Mouse (Mus musculus) kidney, postnatal 0 days (tissue): ENCODE measurements around the gene Lrrfip1. TPM values are rescaled to one million over a fixed set of nuclear protein-coding genes. Genes with fewer than 3 reads are reported as not detected.

Experiments
- ATAC-seq: fragments of 200-750 bp; cut with Nextera tagmentation; replicated peaks from 2 replicates; pipeline ENCODE4 v1.8.0; 2017; ENCODE audit warnings: low read depth, moderate number of reproducible peaks, moderate TSS enrichment, moderate library complexity; ENCODE audit not compliant: low FRiP score
- DNase-seq: peaks from one replicate; pipeline ENCODE4 v3.0.0-alpha.2; 2016; ENCODE audit warnings: low spot score
- H3K27ac ChIP-seq: fragments of 300-500 bp; sonication (generic); 2 replicates; pipeline ENCODE4 v1.5.1; 2014; ENCODE audit warnings: mild to moderate bottlenecking
- H3K27me3 ChIP-seq: fragments of 300-500 bp; sonication (generic); 2 replicates; pipeline ENCODE4 v1.6.1; 2014; ENCODE audit warnings: low read length, mixed read lengths; ENCODE audit not compliant: insufficient read depth
- H3K36me3 ChIP-seq: fragments of 300-500 bp; sonication (generic); 2 replicates; pipeline ENCODE4 v1.6.1; 2014; ENCODE audit warnings: low read length, mixed read lengths; ENCODE audit not compliant: insufficient read depth
- H3K4me1 ChIP-seq: fragments of 300-500 bp; sonication (generic); replicated peaks from 2 replicates; pipeline ENCODE4 v1.6.1; 2014; ENCODE audit warnings: antibody characterized with exemption, low read length, mixed read lengths; ENCODE audit not compliant: insufficient read depth
- H3K4me2 ChIP-seq: fragments of 300-500 bp; sonication (generic); 2 replicates; pipeline ENCODE4 v1.6.1; 2014; ENCODE audit warnings: mild to moderate bottlenecking, low read length, moderate library complexity, mixed read lengths
- H3K4me3 ChIP-seq: fragments of 300-500 bp; sonication (generic); replicated peaks from 2 replicates; pipeline ENCODE4 v1.5.1; 2014; ENCODE audit warnings: low read depth, low read length
- H3K9ac ChIP-seq: fragments of 300-500 bp; sonication (generic); 2 replicates; pipeline ENCODE4 v1.6.1; 2014; ENCODE audit warnings: low read depth, low read length
- H3K9me3 ChIP-seq: fragments of 300-500 bp; sonication (generic); replicated peaks from 2 replicates; pipeline ENCODE4 v1.6.1; 2016; ENCODE audit warnings: low read length, inconsistent platforms, mixed read lengths
- CTCF ChIP-seq: IDR thresholded peaks from 2 replicates; pipeline ENCODE4 v1.5.1; 2016; ENCODE audit warnings: antibody characterized with exemption, low read depth, mild to moderate bottlenecking, moderate library complexity
- WGBS: fragments of 180-500 bp; shearing (Covaris S2); extraction: QIAGEN DNeasy Blood & Tissue Kit; methylation state at CpG from one replicate; pipeline ENCODE4 v1.1.7; 2014; 5-methylcytosine and 5-hydroxymethylcytosine counted together
- polyA plus RNA-seq: library from polyadenylated mRNA; unstranded; fragments of >200 nt; fragmentation: Nextera tagmentation; extraction: Ambion mirVana; gene quantifications from 2 replicates; pipeline ENCODE4 v1.2.1, GENCODE M21; 2015

Gene Lrrfip1
- polyA plus RNA-seq, 1 experiment from 2014 or later: 46.3 TPM

- Histone ChIP-seq H3K9ac (no peak overlapping the region), H3K27ac (no peak overlapping the region), H3K36me3 (no peaks in the 10 kb centered on the region), H3K4me1 (0 out of 2 replicates have a peak, but pooled peaks cover 7% of the 10 kb centered on the region), H3K9me3 (no peaks in the 10 kb centered on the region), H3K4me3 (no peak overlapping the region), H3K4me2 (no peak overlapping the region), H3K27me3 (no peaks in the 10 kb centered on the region)
- TF ChIP-seq CTCF: no peak
- DNase-seq (no peak), ATAC-seq (no peak)
- WGBS: 87% methylated on average over 5 of the region's 5 CpGs
These were observed 88.2 kb downstream of the Lrrfip1 start for GRCm38 (mm10) chr1:91086748-91087147.

DNA sequence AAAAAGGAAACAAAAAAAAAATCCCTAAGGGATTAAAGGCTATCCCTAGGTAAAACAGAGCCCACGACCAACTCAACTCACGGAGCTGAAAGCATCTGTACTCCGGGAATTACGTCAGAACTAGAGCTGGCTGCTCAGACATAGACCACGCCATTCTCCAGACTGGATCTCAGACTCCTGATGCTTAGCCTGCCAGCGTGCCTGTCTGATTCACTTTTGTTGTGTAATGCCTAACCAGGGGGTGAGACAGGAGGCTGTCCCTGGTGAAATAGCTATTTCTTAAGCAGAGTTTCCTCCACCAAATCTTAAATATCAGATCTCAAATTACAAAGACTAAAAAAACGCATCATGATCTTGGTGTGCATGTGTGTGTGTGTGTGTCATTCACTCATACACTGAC lies 89.5 kb downstream of the Lrrfip1 start:
- Histone ChIP-seq H3K9me3 (no peaks in the 10 kb centered on the region), H3K36me3 (no peaks in the 10 kb centered on the region), H3K4me1 (0 out of 2 replicates have a peak, but pooled peaks cover 7% of the 10 kb centered on the region), H3K4me2 (no peak overlapping the region), H3K4me3 (no peak overlapping the region), H3K27me3 (no peaks in the 10 kb centered on the region), H3K27ac (0 out of 2 replicates have a peak overlapping the region, but pooled peaks have one; percentile 25), H3K9ac (no peak overlapping the region)
- WGBS: 82% methylated on average over 7 of the region's 7 CpGs
- TF ChIP-seq CTCF: no peak
- DNase-seq: no peak
- ATAC-seq: no peak

DNA sequence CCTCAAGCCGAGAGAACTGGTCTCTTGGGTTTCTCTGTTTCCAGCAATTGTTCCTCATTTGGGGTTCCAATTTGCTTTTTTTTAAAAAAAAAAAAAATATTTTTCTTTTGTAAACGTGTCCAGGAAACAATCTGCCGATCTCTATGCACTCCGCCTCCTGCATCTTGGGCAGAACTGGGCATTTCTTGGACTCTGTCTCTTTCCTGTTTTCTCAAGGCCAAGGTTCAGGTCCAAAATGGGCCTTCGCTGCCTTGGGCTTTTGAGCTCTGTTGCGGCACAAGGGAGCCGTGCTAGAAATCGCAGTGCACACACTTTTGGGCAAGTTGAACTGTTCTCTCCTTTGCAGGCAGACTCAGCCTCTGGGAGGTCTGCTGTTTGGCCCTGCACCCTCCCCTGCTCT lies 90.4 kb downstream of the Lrrfip1 start:
- Histone ChIP-seq H3K36me3 (no peaks in the 10 kb centered on the region), H3K4me1 (0 out of 2 replicates have a peak, but pooled peaks cover 7% of the 10 kb centered on the region), H3K4me3 (no peak overlapping the region), H3K27ac (0 out of 2 replicates have a peak overlapping the region, but pooled peaks have one; percentile 31), H3K4me2 (no peak overlapping the region), H3K27me3 (no peaks in the 10 kb centered on the region), H3K9ac (no peak overlapping the region), H3K9me3 (no peaks in the 10 kb centered on the region)
- WGBS: 66% methylated on average over 8 of the region's 8 CpGs
- no peak for TF ChIP-seq CTCF
- no peak for DNase-seq
- no peak for ATAC-seq

GRCm38 (mm10) chr1:91090456-91090855 lies 91.9 kb downstream of the Lrrfip1 start:
- Histone ChIP-seq H3K9ac (no peak overlapping the region), H3K36me3 (no peaks in the 10 kb centered on the region), H3K27me3 (no peaks in the 10 kb centered on the region), H3K9me3 (no peaks in the 10 kb centered on the region), H3K27ac (no peak overlapping the region), H3K4me3 (no peak overlapping the region), H3K4me2 (no peak overlapping the region), H3K4me1 (0 out of 2 replicates have a peak, but pooled peaks cover 9% of the 10 kb centered on the region)
- 75% methylated on average over 6 of the region's 6 CpGs for WGBS
- DNase-seq: no peak
- ATAC-seq: no peak
- no peak for TF ChIP-seq CTCF

- no peak overlapping the region for H3K9ac ChIP-seq
- no peak for DNase-seq
- H3K4me2 ChIP-seq: no peak overlapping the region
- no peak for TF ChIP-seq CTCF
- no peak overlapping the region for H3K4me3 ChIP-seq
- no peaks in the 10 kb centered on the region for H3K36me3 ChIP-seq
- 53% methylated on average over 6 of the region's 6 CpGs for WGBS
- ATAC-seq: no peak
- H3K27ac ChIP-seq: no peak overlapping the region
- H3K27me3 ChIP-seq: no peaks in the 10 kb centered on the region
- no peaks in the 10 kb centered on the region for H3K9me3 ChIP-seq
- peaks cover 23% of the 10 kb centered on the region for H3K4me1 ChIP-seq
These were observed 93.9 kb downstream of the Lrrfip1 start for GRCm38 (mm10) chr1:91092451-91092850.

DNA sequence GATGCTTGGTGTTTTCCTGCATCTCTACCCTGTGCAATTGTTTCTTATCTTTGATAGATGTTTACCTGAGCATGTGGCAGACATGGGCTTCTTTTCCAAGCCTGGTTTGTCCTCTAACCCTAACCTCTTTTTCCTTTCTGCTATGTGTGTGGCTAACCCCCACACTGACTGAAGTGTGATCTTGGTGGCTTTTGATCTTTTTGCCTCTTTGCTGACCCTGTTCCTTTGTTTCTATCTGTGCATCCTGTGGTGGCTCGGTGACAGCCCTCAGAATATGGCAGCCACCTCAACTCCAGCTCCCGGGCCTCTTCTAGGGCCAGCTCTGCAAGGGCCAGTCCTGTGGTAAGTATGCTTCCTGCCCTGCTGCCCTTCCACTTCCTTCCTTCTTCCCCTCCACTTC lies 94.8 kb downstream of the Lrrfip1 start:
- H3K36me3 ChIP-seq: no peaks in the 10 kb centered on the region
- ATAC-seq: no peak
- 53% methylated on average over 2 of the region's 2 CpGs for WGBS

DNA sequence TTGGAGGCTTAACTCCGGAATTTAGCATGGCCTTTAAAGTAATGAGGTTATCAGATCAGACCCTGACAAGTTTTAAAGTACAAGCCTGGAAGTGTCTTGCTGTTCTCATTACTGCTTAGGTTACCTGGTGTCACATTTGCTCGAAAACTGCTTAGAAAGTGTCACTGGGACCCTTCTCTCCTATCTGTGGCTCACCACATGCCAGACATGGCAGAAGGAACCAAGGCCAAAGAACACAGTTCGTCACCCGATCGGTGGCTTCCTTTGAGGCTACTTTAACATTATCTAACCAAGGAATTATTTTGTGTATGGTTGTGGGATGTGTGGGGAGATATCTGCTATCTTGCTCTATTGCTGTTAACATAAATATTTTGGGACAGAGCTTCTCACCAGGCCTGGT lies 95.5 kb downstream of the Lrrfip1 start:
- Histone ChIP-seq H3K27ac (peak overlapping the region; percentile 31; the same call in 1 of the 2 replicates), H3K4me1 (peaks cover 19% of the 10 kb centered on the region), H3K9ac (no peak overlapping the region)

More for the DNA sequence above, 94.8 kb downstream of the Lrrfip1 start:
- Histone ChIP-seq H3K4me3 (no peak overlapping the region), H3K9me3 (no peaks in the 10 kb centered on the region), H3K27ac (no peak overlapping the region), H3K4me2 (no peak overlapping the region), H3K27me3 (no peaks in the 10 kb centered on the region), H3K9ac (no peak overlapping the region), H3K4me1 (peaks cover 23% of the 10 kb centered on the region)
- no peak for DNase-seq
- TF ChIP-seq CTCF: no peak

More for the DNA sequence above, 95.5 kb downstream of the Lrrfip1 start:
- no peak for DNase-seq
- Histone ChIP-seq H3K36me3 (no peaks in the 10 kb centered on the region), H3K4me2 (no peak overlapping the region), H3K9me3 (no peaks in the 10 kb centered on the region), H3K27me3 (no peaks in the 10 kb centered on the region), H3K4me3 (no peak overlapping the region)
- TF ChIP-seq CTCF: no peak
- ATAC-seq: no peak
- WGBS: 80% methylated on average over 5 of the region's 5 CpGs
